Mouse (Mus musculus) monocyte, adult 2 months (primary cell): Measurements from ENCODE around the gene Crygd.
"Not testable (repeated sequence)": the region's sequence is repeated elsewhere in the genome, so short reads cannot be mapped to it uniquely, and the experiment has no call there.

Experiments used
- DNase-seq, 2 experiments: peaks; one replicate each; pipeline ENCODE4 v3.0.0; 2022; ENCODE audit warnings: low spot score in 2 of 2, low read depth in 1 of 2

The Crygd gene

GRCm38 (mm10) chr1:65063352-65063751 is at the start of gene Crygd:
Crygd (minus strand) TSS chr1:65063452.
- DNase-seq = no peak

GRCm38 (mm10) chr1:65112807-65113196 is 49.5 kb upstream of the Crygd start:
- DNase-seq = peak; percentile 35 to 47

- DNase-seq = peak in 1 of 2 experiments; percentile 39
Measured at GRCm38 (mm10) chr1:65112031-65112806, 49.0 kb upstream of the Crygd start.

GRCm38 (mm10) chr1:65109756-65110435 is 46.6 kb upstream of the Crygd start:
- no peak for DNase-seq

- DNase-seq = no peak
Measured at GRCm38 (mm10) chr1:65109196-65109595, 45.9 kb upstream of the Crygd start.

- DNase-seq = peak in 1 of 2 experiments; percentile 34
Measured at GRCm38 (mm10) chr1:65107654-65108279, 44.5 kb upstream of the Crygd start.

- no peak for DNase-seq
Measured at GRCm38 (mm10) chr1:65103273-65103672, 40.0 kb upstream of the Crygd start, which contains the start of gene Cryga. Cryga (minus strand) TSS chr1:65103373.

GRCm38 (mm10) chr1:65096953-65097352 is 33.7 kb upstream of the Crygd start:
- no peak for DNase-seq

GRCm38 (mm10) chr1:65091566-65091965 is 28.3 kb upstream of the Crygd start:
- no peak for DNase-seq

GRCm38 (mm10) chr1:65090370-65090769 is 27.1 kb upstream of the Crygd start:
- DNase-seq = peak; percentile 42 to 50

GRCm38 (mm10) chr1:65088567-65089356 is 25.5 kb upstream of the Crygd start:
- DNase-seq = no peak

GRCm38 (mm10) chr1:65082188-65082587 is 18.9 kb upstream of the Crygd start, which contains the start of gene Crygb:
Crygb (minus strand) TSS chr1:65082288.
- DNase-seq = no peak

- DNase-seq = no peak
Measured at GRCm38 (mm10) chr1:65075607-65076006, 12.4 kb upstream of the Crygd start.

- DNase-seq = no peak
Measured at GRCm38 (mm10) chr1:65073589-65073988, 10.3 kb upstream of the Crygd start, which contains the start of gene Crygc. Crygc (minus strand) TSS chr1:65073689.

GRCm38 (mm10) chr1:65067842-65068241 is 4.6 kb upstream of the Crygd start:
- DNase-seq = no peak

GRCm38 (mm10) chr1:65064201-65064600 is 949 bp upstream of the Crygd start:
- no peak for DNase-seq

GRCm38 (mm10) chr1:65052140-65052539 is 11.1 kb downstream of the Crygd start:
- DNase-seq = no peak

GRCm38 (mm10) chr1:65051696-65052095 is 11.6 kb downstream of the Crygd start:
- DNase-seq = no peak

- DNase-seq = not testable (repeated sequence)
Measured at GRCm38 (mm10) chr1:65050952-65051351, 12.3 kb downstream of the Crygd start, which contains the start of gene Cryge. Cryge (minus strand) TSS chr1:65051149.

- DNase-seq = no peak
Measured at GRCm38 (mm10) chr1:65048781-65049180, 14.5 kb downstream of the Crygd start.
